Mouse (Mus musculus) cerebellum, adult 9-11 months (tissue): ENCODE measurements around the gene Cdk12.

Experiments used
- DNase-seq: peaks from one replicate; pipeline ENCODE4 v3.0.0; 2022

Cdk12 gene

GRCm38 (mm10) chr11:98318421-98319116 is 115.7 kb downstream of the Cdk12 start:
- DNase-seq: peak; percentile 77

- DNase-seq: no peak
Measured at GRCm38 (mm10) chr11:98319120-98319519, 116.3 kb downstream of the Cdk12 start.

DNA sequence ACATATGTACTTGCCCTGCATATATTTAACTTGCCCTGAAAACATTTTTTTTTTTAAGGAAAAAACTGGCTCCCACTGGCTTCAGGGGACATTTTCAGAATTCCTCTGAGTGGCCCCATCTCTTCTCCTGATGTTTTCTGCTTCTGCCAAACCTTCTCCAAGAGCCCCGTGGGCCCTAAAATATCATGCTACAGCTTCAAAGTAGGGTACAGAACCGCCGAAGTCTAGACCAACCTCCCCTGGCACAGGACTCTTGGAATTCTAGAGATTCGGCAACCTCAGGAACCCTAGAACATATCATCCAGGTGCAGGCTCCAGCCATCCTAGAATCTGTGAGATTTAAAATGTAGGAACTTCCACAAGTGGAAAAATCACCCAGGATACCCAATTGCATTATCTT is 116.7 kb downstream of the Cdk12 start:
- DNase-seq: no peak

DNA sequence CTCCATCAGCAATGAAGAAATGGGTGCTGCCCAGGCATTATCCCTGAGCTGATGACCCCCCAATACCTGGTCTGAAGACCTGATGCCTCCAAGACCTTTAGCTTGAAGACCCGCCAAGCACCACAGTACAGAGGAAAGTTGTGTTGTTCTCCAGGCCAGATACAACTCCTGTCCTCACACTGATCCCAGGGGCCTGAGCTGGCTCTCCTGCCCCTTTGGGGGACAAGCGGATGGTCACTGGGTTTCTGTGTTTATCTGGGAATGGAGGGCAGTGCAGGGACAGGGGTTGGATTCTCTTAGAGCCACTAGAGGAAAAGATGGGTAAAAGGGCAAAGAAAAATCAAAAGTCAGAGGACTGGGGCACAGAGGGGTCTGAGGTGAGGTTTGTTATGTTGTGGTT is 117.1 kb downstream of the Cdk12 start:
- peak; percentile 56 for DNase-seq

DNA sequence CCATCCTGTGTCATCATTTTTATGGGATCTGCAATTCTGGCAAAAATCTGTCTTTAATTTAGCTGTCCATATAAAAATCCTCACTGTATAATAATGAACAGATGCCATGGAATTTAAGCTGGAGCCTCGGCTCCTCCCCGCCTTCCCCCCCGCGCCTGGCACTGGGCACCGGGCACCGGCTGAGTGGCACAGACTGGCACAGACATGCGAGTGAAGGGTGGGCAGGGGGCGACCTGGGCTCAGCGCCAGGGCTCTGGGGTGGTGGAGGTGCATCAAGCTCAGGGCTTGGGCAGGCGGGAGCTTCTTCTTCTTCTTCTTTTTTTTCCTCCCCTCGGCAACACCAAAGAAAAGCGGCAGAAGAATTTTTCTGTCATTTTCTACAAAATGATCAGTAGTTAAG is 117.5 kb downstream of the Cdk12 start:
- DNase-seq: peak; percentile 77

DNA sequence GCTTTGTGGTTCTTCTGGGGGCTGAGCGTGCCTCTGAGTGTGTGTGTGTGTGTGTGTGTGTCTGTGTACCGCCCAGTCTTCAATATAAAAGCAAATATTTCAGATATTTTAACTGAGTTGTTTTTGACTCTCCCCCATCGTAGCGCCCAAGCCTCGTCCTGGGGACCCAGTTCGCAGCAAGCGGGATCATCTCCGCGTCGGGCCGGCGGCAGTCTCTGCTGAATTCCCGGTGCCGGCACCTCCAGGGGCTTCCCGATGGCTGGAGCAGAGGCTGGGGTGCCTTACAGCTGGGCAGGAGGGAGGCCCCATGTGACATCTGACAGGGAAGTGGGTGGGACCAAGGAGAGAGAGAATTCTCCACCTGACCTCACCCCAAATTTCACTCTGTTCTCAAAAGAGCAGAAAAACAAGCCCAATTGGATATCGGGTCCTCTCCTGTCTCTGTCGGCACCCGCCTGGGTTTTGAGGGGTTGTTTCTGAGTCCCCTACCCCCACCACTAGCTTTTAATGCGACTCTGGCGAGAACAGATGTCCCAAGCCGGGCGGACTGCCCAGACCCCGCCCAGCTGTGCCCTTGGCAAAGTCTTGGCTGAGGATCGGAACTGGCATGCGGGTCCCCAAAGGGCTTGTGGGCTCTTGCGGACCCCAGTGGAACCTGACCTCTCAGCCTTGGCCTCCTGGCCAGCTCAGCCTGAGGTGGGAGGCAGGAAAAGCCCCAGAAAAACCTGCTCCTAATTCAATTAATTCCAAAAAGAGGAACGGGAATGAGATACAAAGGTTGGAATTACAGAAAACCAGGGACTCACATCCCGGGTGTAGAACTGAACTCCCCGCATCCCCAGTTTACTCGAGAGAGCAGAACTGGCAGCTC is 118.2 kb downstream of the Cdk12 start:
- DNase-seq: peak; percentile 79

DNA sequence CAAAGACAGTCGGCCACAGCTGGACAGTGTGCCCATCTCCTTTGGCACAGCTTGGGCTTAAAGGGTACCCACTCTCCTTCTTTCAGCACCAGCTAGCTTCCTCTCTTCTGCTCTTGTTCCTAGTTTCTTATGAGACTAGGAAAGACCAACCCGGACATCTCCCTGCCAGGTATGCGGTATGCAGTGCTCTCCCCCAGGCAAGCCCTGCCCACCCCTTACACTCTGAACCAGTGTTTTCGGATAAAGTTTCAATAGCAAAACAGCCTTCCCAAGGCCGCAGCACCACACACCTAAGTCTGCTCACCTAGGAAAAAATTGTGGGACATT is 118.8 kb downstream of the Cdk12 start:
- peak; percentile 51 for DNase-seq

DNA sequence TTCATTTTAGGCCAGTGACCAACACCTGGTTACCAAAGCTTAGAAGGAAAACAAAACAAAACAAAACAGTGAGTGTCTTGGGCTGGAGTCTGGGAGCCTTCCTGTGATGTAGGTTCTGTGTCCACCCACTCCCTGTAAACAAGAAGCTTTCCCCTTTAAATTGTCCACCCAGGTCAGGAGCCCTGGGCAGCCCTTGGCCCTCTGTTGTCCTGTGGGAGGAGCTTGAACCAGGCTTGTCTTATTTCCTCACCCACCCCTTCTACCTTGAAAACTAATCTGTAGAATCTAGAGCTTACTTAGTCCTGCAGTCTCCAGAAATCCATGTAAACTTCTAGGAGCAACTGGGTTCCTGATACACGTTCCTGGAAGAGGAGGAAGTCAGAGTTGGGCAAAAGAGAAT is 119.3 kb downstream of the Cdk12 start:
- DNase-seq: peak; percentile 60

GRCm38 (mm10) chr11:98323136-98323866 is 120.4 kb downstream of the Cdk12 start:
- DNase-seq: peak; percentile 71

DNA sequence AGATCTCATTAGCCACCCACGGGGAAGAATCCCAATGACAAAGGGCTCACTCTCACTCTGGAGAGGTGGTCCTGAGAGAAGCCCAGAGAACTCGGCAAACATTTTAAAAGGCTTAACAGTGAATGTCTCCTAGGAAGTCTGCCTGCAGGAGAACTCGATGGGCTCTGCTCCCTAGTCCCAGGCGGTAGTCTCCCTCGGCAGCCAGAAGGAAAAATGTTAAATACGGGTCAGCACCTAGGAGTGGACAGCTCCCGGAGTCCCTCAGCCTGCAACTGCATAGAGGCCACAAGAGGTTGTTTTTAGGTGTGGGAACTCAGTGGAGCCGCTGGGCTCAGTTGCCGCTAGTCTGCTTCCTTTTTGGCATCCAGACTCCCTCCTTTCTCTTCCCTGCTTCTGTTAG is 121.1 kb downstream of the Cdk12 start:
- DNase-seq: peak; percentile 47

- peak; percentile 64 for DNase-seq
Measured at GRCm38 (mm10) chr11:98325191-98325820, 122.4 kb downstream of the Cdk12 start.

DNA sequence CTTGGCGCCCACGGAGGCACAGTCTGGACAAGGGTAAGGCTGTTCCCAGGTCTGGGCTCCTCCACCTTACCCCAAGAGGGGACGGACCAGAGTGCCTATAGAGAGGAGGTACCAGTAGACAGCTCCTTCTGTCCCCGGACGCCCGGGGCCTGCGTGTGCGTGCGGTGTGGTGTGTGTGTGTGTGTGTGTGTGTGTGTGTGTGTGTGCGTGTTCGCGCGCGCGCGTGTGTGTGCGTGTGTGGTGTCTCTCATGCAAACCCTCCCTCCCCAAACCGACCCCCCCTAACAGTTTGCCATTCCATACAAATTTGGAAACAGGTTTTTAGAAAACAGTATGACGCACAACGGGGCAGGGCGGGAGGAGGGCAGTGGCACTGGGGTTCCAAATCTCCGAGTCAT is 123.0 kb downstream of the Cdk12 start:
- DNase-seq: peak; percentile 62

DNA sequence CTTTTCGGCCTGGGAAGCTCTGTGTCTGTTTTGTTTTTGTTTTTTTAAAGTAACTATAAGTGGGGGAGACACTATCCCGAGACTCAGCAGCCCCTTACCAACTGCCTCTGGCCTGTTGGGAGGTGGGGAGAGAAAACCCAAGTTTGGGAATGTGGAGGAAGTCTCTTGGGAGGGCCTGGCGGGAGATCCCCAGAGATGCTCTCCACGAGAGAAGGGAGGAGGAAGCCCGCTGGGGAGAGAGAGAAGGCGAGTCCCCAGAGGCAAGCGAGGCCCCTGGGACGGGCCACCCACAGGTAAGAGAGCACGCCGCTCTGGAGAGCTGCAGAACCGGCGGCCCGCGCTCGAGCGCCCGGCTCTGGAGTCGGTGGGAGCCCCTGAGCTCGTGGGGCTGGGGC is 123.9 kb downstream of the Cdk12 start:
- peak; percentile 57 for DNase-seq

GRCm38 (mm10) chr11:98327136-98328030 is 124.5 kb downstream of the Cdk12 start:
- DNase-seq: peak; percentile 60

- peak; percentile 78 for DNase-seq
Measured at GRCm38 (mm10) chr11:98328031-98328370, 125.1 kb downstream of the Cdk12 start.
